Mouse (Mus musculus) layer of hippocampus, adult 11-12 months (tissue): ENCODE data around the gene Olfr807.

Experiments
- DNase-seq: peaks from one replicate; pipeline ENCODE4 v3.0.0; 2022; ENCODE audit warnings: low spot score

The Olfr807 gene

DNA sequence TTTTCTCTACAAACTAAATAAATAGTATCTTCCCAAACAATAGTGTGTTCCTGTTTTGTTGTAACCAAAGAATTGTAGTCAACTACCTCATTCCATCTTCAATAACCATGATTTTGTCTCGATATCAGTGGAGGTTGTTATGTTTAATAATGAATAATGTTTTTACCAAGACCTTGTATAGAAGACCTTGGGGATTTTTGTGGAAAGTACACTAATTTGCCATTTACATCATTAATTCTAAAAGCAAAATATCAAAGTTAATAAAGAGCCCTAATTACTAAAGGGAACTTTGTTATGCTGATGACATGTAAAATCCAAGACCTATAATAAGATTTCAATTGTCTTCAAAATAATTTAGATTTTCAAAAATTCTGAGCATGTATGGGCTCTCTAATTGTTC, at the start of gene Olfr807:
Olfr807 (minus strand) TSS at position 101 of the 400 bp plus-strand sequence.
- DNase-seq, result no peak

DNA sequence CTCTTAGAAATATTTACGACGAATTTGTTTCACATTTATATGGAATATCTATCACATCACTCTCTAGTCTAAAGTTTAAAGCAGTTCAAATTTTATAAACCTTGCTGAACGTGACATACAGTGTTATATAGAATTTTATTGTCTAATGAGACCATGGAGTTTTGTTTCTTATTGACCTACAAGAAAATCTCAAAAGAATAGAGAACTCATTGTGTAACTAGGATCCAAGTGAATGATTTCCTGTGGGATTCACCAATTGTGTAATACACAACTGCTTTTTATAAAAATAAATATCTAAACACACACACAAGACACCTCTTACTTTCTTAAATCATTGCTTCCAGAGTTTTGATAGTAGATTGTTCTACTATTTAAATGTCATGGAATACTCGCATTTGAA, 46.7 kb upstream of the Olfr807 start, which contains the start of gene Olfr811:
Olfr811 (minus strand) TSS at position 101 of the 400 bp plus-strand sequence.
- no peak for DNase-seq

DNA sequence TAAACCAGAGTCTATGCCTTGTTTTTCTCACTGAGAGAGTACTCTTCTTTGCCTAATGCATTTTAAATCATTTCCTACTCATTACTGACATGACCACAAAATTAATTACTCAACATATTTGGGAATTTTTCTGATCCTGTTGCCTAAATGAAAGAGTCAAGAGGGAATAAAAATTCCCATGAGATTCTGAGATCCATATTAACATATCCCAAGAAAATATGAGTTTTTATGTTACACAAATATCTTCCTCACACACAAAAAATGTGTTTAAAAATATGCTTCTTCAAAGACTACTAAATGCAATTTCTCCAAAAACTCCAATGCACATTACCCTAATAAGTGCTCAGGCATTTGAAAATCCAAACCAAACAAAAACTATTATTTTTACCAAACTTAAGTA, 37.2 kb upstream of the Olfr807 start, which contains the start of gene Olfr810:
Olfr810 (minus strand) TSS at position 101 of the 400 bp plus-strand sequence.
- DNase-seq, result no peak

DNA sequence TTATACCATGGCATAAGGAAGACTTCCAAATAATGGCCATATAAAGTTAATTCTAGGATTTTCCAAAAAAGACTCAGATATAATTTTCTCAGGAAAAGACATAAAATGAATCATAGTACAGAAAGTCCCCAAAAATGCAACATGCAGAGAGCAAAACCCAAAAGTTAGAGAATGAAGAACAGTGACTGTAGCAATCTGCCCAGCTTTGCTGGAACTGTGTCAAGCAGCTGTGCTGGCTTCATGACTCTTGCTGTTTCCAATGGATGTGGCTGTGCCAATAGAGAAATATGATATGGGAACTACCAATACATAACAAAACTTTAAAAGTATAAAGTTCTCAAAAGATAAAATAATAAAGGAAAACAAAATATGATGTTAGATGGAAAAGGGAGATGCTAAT, 20.5 kb upstream of the Olfr807 start:
- no peak for DNase-seq

DNA sequence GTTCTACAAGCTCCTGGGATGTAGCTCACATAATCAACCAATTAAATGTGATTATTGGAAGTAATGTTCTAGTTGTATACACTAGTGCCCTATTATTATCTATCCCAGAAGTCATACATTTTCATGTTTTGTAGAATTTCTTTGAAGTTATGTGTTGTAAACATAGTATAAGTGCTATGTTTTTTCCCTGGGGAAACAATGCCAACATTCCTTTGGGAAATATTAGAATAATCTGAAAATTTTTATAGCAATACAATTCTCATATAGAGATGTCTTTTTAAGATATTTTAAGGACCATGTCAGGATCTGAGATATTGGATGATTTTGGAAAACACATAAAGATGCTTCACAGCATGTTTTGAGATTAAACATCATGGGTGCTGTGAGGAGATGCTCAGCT, 16.7 kb upstream of the Olfr807 start, which contains the start of gene Olfr809:
Olfr809 (plus strand) TSS at position 301 of the 400 bp plus-strand sequence.
- DNase-seq, result no peak

DNA sequence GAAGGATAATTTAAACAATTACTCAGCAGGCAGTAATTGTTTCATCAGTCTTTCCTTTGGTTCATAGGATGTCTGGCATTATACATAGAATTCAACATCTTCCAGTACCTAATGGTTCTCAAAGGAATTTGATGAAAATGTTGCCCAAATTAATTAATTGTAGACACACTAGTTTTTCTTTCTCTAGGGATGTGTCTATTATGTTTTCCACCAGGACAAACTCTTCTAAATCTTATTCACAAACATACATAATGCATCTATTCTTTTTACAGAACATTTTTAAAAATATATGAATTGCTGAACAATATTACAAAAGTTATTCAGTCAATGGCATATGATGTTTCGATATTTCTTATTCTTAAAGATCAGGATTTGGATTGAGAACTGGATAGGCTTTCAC, 7.6 kb upstream of the Olfr807 start, which contains the start of gene Olfr808:
Olfr808 (plus strand) TSS at position 301 of the 400 bp plus-strand sequence.
- no peak for DNase-seq

DNA sequence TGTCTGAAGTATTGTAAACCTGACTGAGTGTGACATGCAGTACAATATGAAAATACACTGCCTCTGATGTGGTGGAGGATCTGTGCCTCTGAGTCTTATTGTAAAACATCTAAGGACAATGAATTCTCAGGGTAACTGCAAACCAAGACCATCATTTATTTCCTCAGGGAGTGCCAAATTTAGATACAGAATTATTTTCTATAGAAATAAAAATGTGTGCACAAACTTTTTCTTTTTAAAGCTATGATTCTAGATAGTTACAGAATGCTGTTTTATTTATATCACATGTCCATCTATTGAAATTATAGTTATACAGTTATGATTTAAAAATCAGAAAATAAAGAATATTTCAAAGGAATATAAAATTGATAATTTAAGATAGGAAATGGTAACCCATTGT, 15.8 kb downstream of the Olfr807 start, which contains the start of gene Olfr806:
Olfr806 (minus strand) TSS at position 101 of the 400 bp plus-strand sequence.
- DNase-seq, result no peak

DNA sequence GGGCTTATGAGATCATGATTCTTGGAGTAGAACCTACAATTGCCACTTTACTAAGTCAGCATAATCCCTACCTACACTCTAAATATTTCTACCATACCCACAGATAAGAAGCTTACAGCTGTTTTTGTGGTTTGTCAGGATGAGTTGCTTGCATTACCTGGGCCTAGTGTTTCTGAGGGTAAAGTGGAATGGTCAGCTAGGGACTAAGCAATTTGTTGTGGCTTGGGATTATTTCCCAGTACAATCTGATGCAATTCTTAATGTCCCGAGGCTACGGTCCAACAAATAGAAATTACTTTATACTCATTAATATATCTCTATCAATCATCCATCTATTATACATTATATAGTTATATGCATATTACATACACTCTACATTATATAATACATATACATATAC, 28.3 kb downstream of the Olfr807 start, which contains the start of gene Olfr805:
Olfr805 (minus strand) TSS at position 101 of the 400 bp plus-strand sequence.
- DNase-seq, result no peak
